Mouse (Mus musculus) urinary bladder, postnatal 0 days (tissue): ENCODE measurements around the gene Trim59. TPM values are rescaled to one million over a fixed set of nuclear protein-coding genes. Genes with fewer than 3 reads are reported as not detected.
A peak's percentile ranks its signal among the peaks of the same experiment; 100 is the strongest.

Experiments
- microRNA counts: library from miRNA; unstranded; fragments of <30 nt; microRNA quantifications from one replicate; lab custom pipeline; 2016
- microRNA-seq: library from miRNA; unstranded; fragments of <30 nt; microRNA quantifications from one replicate; pipeline ENCODE4, GENCODE M21; 2016
- polyA plus RNA-seq: library from polyadenylated mRNA; unstranded; fragments of >200 nt; fragmentation: Nextera tagmentation; extraction: Ambion mirVana; gene quantifications from 2 replicates; pipeline ENCODE4 v1.2.1, GENCODE M21; 2015

Gene Trim59
- polyA plus RNA-seq, result 21.1 and 33.5 TPM in 2 replicates

DNA sequence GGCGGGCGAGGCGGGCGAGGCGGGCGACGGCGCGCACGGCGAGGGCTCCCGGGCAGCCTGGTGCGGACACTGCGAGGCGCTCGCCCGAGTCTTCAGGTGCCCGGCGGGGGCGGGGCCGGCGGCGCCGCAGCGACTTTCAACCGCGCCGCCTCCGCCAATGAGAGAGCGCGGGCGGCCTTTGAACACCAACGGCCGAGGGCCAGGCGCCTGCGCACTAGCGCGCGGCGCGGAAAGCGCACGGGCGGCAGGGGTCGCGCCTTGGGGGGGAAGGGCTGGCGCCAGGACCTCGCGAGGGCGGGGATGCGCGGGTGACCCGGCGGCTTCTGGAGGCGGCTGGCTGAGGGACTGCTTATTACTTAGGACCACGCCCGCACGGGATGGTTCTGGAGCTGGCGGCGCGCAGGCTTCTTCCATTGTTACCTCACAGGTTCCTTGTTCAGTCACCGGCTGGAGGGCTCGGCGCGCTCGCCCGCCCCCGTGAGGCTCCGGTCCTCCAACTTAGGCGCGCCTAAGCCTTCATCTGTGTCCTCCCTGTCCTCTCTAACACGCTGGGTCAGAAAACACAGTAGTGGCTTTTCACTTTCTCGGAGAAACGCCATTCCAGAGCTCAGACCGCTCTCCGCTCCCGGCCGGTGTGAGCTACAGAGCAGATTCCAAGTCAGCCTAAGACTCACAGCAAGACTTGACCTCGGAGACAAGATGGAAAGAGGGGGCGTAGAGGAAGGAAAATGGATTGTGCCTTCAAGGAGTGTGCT lies at the start of gene Trim59:
Trim59 (minus strand) TSS at position 111 of the 755 bp plus-strand sequence.

GRCm38 (mm10) chr3:69004437-69005337 lies 39.9 kb downstream of the Trim59 start, which contains the start of the genes Ift80 and Smc4:
Gene Ift80, minus strand, starts transcription at chr3:69004570.
Gene Smc4, plus strand, starts transcription at chr3:69004738.

MicroRNA genes within 50 kb of the gene (microRNA counts, 519-probe panel; counts per million panel counts)
- microRNA mmu-miR-15b (lab: Ali Mortazavi, UCI), result 5,144 counts per million, percentile 93 among the panel's probes with 10 or more counts

Small RNA genes within 50 kb of the gene (microRNA-seq; reads per million reads assigned to microRNA genes)
- gene Mir15b, result 2,130 reads per million, percentile 80 among the genes with 10 or more reads in this experiment
- gene Mir16-2, result 835 reads per million, percentile 71 among the genes with 10 or more reads in this experiment

Other genes with a start within 250 kb of the Trim59 start
- gene 1110032F04Rik, start 175.2 kb downstream of the Trim59 start, polyA plus RNA-seq, result 0.07 and 0.13 TPM in 2 replicates
- gene Ift80, start 40.2 kb downstream of the Trim59 start, polyA plus RNA-seq, result 2.8 and 3.0 TPM in 2 replicates
- gene Smc4, start 40.0 kb downstream of the Trim59 start, polyA plus RNA-seq, result 48.2 and 70.8 TPM in 2 replicates
- gene Kpna4, start 82.4 kb upstream of the Trim59 start, polyA plus RNA-seq, result 28.8 and 33.0 TPM in 2 replicates
- 4.8 and 7.7 TPM in 2 replicates for gene Arl14, start 177.7 kb upstream of the Trim59 start, polyA plus RNA-seq